Mouse (Mus musculus) liver, postnatal 0 days (tissue): ENCODE measurements around the gene Spaca4.

Experiments
- CTCF ChIP-seq: sonication (generic); IDR thresholded peaks from 2 replicates; pipeline ENCODE4 v1.5.1; 2016; ENCODE audit warnings: antibody characterized with exemption, low read depth
- EP300 ChIP-seq: IDR thresholded peaks from 2 replicates; pipeline ENCODE4 v1.6.1; 2016; ENCODE audit warnings: antibody characterized with exemption, low read depth, mild to moderate bottlenecking

DNA sequence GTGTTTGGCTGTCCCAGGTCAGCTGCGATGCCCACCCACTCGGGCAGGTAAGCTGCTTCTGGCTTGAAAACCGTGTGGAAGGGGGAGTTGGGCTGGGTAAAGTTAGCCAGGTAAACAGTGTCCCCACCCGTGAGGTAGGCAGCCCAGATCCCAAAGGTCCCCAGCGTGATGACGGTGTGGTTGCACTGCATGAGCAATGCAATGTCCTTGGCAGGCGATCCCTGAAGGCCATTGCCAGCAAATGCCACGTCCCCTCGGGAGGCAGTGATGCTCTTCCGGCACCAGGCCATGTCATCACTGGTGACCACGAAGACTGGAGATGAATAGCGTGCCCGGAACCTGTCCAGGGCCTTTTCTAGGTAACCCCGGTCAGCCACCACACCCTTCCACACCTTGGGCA is 47.1 kb downstream of the Spaca4 start:
- no peak for TF ChIP-seq EP300
- no peak for TF ChIP-seq CTCF
